Mouse (Mus musculus) inflammation-experienced regulatory T-cells, adult 6 months (primary cell): ENCODE results near the gene Gm9733. TPM values are rescaled to one million over a fixed set of nuclear protein-coding genes. Genes with fewer than 3 reads are reported as not detected.
"Not testable (repeated sequence)": the region's sequence is repeated elsewhere in the genome, so short reads cannot be mapped to it uniquely, and the experiment has no call there.

Experiments used
- ATAC-seq: one replicate; pipeline ENCODE4 v1.8.0; 2017
- polyA plus RNA-seq, 3 experiments: library from polyadenylated mRNA; unstranded; fragments of 100-300 nt; shearing (Covaris generic); gene quantifications; one replicate each; pipeline ENCODE4 v1.2.1; 2017

The Gm9733 gene
- polyA plus RNA-seq: under 1 TPM in 1 of 3 experiments, not detected in 2; 0.60 TPM

- no peak for ATAC-seq
These were observed at the start of gene Gm9733 for GRCm38 (mm10) chr3:15332063-15332462. Gm9733 (minus strand) TSS chr3:15332302.

DNA sequence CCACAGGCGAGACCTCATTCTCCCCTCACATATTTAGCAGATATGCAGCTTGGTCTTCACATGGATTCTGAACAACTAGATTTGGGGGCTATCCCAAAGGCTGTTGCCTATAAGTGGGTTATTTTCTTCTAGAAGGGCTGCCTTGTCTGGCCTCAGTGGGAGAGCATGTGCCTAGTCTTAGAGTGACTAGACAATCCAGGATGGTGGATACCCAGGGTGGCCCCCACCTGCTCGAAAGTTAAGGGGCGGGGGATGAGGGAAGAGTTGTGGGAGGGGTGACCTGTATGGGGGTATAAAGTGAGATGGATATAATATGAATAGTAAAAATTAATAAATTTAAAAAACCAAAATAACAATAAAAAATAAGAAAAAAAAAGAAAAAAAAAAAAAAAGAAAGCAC is 23.6 kb upstream of the Gm9733 start:
- ATAC-seq: not testable (repeated sequence)

DNA sequence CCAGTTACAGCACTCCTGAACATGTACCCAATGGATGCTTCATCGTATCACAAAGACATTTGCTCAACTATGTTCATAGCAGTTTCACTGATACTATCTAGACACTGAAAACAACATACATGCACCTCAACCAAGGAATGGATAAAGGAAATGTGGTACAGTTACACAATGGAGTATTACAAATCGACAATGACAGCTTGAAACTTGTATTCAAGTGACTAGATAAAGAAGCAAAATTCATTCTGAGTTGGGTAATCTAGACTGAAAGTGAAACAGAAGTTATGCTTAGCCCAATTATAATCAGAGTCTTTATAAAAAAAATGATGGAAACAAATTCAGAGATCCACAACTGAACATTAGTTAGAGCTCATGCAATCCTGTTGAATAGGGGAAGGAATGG is 18.2 kb upstream of the Gm9733 start:
- ATAC-seq: not testable (repeated sequence)

DNA sequence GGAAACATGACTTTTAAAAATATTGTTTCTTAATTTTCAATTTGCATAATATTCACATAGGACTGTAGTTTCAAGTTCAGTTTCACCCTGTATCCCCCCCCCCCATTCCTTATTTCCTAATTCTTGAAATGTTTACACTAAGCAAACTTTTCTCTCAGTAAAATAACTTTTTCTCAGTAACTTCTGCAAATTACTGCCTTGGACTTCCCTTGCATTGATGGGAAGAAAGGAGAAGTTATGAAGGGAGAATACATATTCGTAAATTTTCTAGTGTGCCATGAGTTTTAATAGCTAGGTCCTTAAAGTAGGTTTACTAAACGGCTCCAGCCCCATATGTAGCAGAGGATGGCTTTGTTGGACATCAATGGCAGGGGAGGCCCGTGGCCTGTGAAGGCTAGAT is 13.5 kb upstream of the Gm9733 start:
- not testable (repeated sequence) for ATAC-seq

DNA sequence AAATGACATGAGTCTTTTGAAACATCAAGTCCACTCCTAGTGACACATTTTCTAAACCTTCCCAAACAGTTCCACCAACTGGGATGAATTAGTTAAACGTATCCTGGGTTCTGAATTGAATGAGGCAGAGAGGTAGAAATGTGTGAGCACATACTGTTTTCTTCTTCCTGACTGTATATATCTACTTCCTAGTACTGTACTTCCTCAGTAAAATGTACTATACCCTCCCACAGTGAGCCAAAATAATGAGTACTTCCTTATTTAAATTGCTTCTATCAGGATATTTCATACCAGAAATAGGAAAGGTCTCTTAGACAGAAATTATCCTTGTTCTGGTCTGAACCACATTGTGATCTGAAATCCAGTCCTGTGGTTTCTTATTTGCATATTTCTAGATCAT is 8.2 kb upstream of the Gm9733 start:
- no peak for ATAC-seq

- ATAC-seq: no peak
These were observed 2.1 kb upstream of the Gm9733 start for GRCm38 (mm10) chr3:15334182-15334581.

GRCm38 (mm10) chr3:15331545-15331944 is 557 bp downstream of the Gm9733 start:
- no peak for ATAC-seq

GRCm38 (mm10) chr3:15329549-15329948 is 2.6 kb downstream of the Gm9733 start:
- ATAC-seq: no peak

DNA sequence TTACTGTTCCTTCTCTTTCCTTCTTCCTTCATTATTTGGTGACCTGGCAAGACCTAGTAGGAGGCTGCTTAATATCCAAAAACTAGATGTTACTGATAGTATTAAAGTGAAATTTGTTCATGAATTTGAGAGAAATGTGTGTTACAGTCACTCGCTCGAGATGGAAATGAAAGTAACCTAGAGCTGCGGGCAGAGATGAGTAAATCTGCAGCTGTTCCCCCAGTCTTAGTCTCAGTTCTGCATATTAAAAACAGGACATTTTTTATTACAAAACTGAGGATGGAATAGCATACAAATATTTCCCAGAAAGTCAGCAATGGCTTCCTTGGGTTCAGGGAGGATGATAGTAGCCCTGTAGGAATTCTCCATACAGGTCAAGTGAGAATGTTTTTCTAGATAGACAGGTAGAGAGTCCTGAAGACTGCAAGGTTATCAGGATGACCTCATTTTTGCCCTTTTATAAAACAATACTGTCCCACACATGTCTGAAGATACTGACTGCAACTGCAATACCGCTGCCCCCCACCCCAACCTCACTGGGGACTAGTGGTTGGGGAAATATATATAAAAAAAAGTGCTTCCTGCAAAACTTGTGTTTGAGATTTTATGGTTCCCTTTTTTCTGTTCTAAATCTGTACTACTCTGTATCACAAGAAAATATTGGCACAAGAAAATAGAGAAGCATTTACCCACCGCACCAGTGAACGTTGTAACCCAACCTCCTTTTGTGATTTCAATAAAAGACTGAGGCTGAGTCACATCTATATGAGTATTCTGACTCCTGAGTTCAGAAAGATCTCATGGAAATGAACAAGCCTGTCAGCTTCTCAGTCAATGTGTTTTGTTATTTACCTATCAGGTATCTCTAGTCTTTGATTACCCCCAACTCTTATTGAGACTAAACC is 47.4 kb downstream of the Gm9733 start:
- ATAC-seq: no peak

GRCm38 (mm10) chr3:15275899-15276526 is 56.1 kb downstream of the Gm9733 start:
- no peak for ATAC-seq

- ATAC-seq: no peak
These were observed 67.7 kb downstream of the Gm9733 start for GRCm38 (mm10) chr3:15264450-15264849.

DNA sequence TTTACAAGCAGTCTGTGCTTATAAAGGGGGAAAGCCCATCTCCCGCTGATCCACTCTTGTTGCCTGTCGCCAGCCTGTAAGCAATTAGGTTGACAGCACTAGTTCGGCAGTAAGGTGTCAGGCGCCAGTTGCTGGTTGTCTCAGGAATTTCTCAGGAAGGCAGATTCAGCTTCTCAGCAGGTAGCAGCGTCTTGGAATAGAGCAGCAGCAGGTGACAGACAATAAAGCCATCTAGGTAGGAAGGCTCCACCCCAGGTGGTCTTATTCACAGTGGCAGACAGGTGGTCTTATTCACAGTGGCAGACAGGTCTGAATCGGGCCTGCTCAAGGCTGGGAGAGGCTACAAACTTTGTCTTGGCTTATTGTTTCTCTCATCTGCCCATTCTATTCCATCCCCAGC is 76.4 kb downstream of the Gm9733 start:
- ATAC-seq: no peak

Other genes with a start within 250 kb of the Gm9733 start
- gene Sirpb1a, start 94.2 kb upstream of the Gm9733 start, polyA plus RNA-seq: under 1 TPM in 1 of 3 experiments, not detected in 2; 0.70 TPM
- not detected for gene Sirpb1b, start 242.8 kb upstream of the Gm9733 start, polyA plus RNA-seq